8 mouse cellular contexts compared by ENCODE assay signal in the genomic region with DNA sequence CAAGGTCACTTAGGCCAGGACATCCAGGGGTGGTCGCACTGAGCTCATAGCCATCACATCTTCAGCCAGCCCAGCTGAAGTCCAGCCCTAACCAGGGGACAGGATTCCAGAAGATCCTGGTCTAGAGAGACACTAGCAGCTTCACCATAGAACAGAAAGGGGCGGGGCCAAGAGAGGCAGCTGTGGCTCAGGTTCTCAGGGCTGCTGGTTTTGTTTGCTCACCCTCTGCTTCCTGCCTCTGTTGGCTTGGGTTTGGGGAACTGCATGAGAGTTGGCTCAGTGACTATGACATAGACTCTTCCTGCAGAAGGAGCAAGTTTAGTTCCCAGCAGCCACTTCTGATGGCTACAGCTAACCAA. TPM values are rescaled to one million over a fixed set of nuclear protein-coding genes. Genes with fewer than 3 reads are reported as not detected.
A peak's percentile ranks its signal among the peaks of the same experiment; 100 is the strongest.
DNase-seq lines count a peak whose midpoint lies in the region; ATAC-seq and TF ChIP-seq lines count a peak whose summit lies in the region.

No protein-coding gene starts in this region.

- H3K9ac ChIP-seq in liver, adult 2 months (ENCODE audit: low read depth, low read length), result no peak overlapping the region
- no peak overlapping the region for H3K9ac ChIP-seq in intestine, embryonic 15.5 days

- peaks cover 12% of the 10 kb centered on the region for H3K4me1 ChIP-seq in liver, adult 2 months (ENCODE audit: control insufficient read depth, insufficient read depth, low read length)
- H3K4me1 ChIP-seq in intestine, embryonic 15.5 days (replicated peaks), result peaks cover 24% of the 10 kb centered on the region

- 50% methylated on average over 2 of the region's 2 CpGs for WGBS in liver, adult 2 months
- WGBS in intestine, embryonic 15.5 days, result 68% methylated on average over 2 of the region's 2 CpGs

- H3K9me3 ChIP-seq in intestine, embryonic 15.5 days, result no peaks in the 10 kb centered on the region

- H3K27ac ChIP-seq in liver, adult 2 months (replicated peaks; ENCODE audit: insufficient read depth, low read depth, low read length), result 0 out of 2 replicates have a peak overlapping the region, but pooled peaks have one; percentile 30
- H3K27ac ChIP-seq in intestine, embryonic 15.5 days, result no peak overlapping the region

- no peak for TF ChIP-seq CTCF in liver, adult 2 months (IDR thresholded peaks at IDR 0.05; ENCODE audit: low read depth, low read length)

- intact Hi-C loops in heart, postnatal 25 days (cut with DNase I), result no loop called here

- no peaks in the 10 kb centered on the region for H3K27me3 ChIP-seq in liver, adult 2 months (ENCODE audit: control insufficient read depth, insufficient read depth, low read length)
- no peaks in the 10 kb centered on the region for H3K27me3 ChIP-seq in intestine, embryonic 15.5 days (replicated peaks)

- no peak for ATAC-seq in intestine, embryonic 15.5 days

- H3K4me3 ChIP-seq in liver, adult 2 months (ENCODE audit: insufficient read depth, low read depth, low read length), result no peak overlapping the region
- H3K4me3 ChIP-seq in intestine, embryonic 15.5 days (replicated peaks), result no peak overlapping the region

- H3K36me3 ChIP-seq in liver, adult 2 months (ENCODE audit: control insufficient read depth, insufficient read depth, low read length), result peaks cover 6% of the 10 kb centered on the region; the same call in 1 of the 2 replicates
- peaks cover 9% of the 10 kb centered on the region for H3K36me3 ChIP-seq in intestine, embryonic 15.5 days

- DNase-seq in heart, adult 18-20 months, result peak; percentile 50 to 78
- DNase-seq in heart, postnatal 25 days (ENCODE audit: low spot score), result no peak
- DNase-seq in MN1 (ENCODE audit: low spot score), result peak; percentile 42
- peak; percentile 58 for DNase-seq in liver, adult 2 months (ENCODE audit: extremely low read depth, low read depth, low spot score)
- DNase-seq in spleen, adult 12 weeks (ENCODE audit: low spot score), result peak; percentile 54
- DNase-seq in right cerebral cortex, postnatal 25 days, result no peak
- no peak for DNase-seq in layer of hippocampus, adult 9-10 months (ENCODE audit: low spot score)

- peaks cover 5% of the 10 kb centered on the region; the same call in 1 of the 2 replicates for H3K79me2 ChIP-seq in liver, adult 2 months (ENCODE audit: control insufficient read depth, insufficient read depth, low read length)

- H3K4me2 ChIP-seq in intestine, embryonic 15.5 days (replicated peaks), result no peak overlapping the region

- TF ChIP-seq POLR2A in liver, adult 2 months (IDR thresholded peaks at IDR 0.05; ENCODE audit: extremely low read depth, insufficient read depth, low read length), result no peak

RNA-seq across cellular contexts. Expression of a gene that starts 1.9 kb away (rescaled TPM):
- 1 to 10 TPM; 6.8 to 7.7 TPM for total RNA-seq in heart, adult 18-20 months (2021)
- 1 to 10 TPM; 8.6 to 9.2 TPM for total RNA-seq in heart, postnatal 25 days (2021)
- total RNA-seq in liver, adult 2 months (2014; rRNA removed), result 2.4 and 4.0 TPM in 2 replicates
- 13.5 and 18.9 TPM in 2 replicates for polyA plus RNA-seq in liver, adult 2 months (2012; rRNA removed)
- polyA plus RNA-seq in intestine, embryonic 15.5 days (2015; fragmentation: Nextera tagmentation; extraction: Ambion mirVana), result 10.7 and 11.3 TPM in 2 replicates

RNA-seq across cellular contexts. Expression of a gene that starts 27.2 kb away (rescaled TPM):
- total RNA-seq in heart, adult 18-20 months (2021), result 1 to 10 TPM; 1.3 to 1.6 TPM
- total RNA-seq in heart, postnatal 25 days (2021), result under 1 TPM; 0.55 to 0.61 TPM
- total RNA-seq in liver, adult 2 months (2014; rRNA removed), result 0.20 and 0.65 TPM in 2 replicates
- polyA plus RNA-seq in liver, adult 2 months (2012; rRNA removed), result 0.55 and 0.70 TPM in 2 replicates
- 4.9 and 5.2 TPM in 2 replicates for polyA plus RNA-seq in intestine, embryonic 15.5 days (2015; fragmentation: Nextera tagmentation; extraction: Ambion mirVana)

RNA-seq across cellular contexts. Expression of a gene that starts 34.3 kb away (rescaled TPM):
- total RNA-seq in heart, adult 18-20 months (2021), result 10 to 100 TPM; 27.3 to 30.5 TPM
- 10 to 100 TPM; 27.5 to 34.6 TPM for total RNA-seq in heart, postnatal 25 days (2021)
- 9.1 and 12.9 TPM in 2 replicates for total RNA-seq in liver, adult 2 months (2014; rRNA removed)
- 20.2 and 21.3 TPM in 2 replicates for polyA plus RNA-seq in liver, adult 2 months (2012; rRNA removed)
- 63.6 and 65.5 TPM in 2 replicates for polyA plus RNA-seq in intestine, embryonic 15.5 days (2015; fragmentation: Nextera tagmentation; extraction: Ambion mirVana)

RNA-seq across cellular contexts. Expression of a gene that starts 47.2 kb away (rescaled TPM):
- total RNA-seq in heart, adult 18-20 months (2021), result 1 to 10 TPM; 2.0 to 2.3 TPM
- total RNA-seq in heart, postnatal 25 days (2021), result under 1 TPM; 0.65 to 0.81 TPM
- total RNA-seq in liver, adult 2 months (2014; rRNA removed), result 0.46 and 0.54 TPM in 2 replicates
- polyA plus RNA-seq in liver, adult 2 months (2012; rRNA removed), result 0.85 and 1.1 TPM in 2 replicates
- 0.80 and 0.97 TPM in 2 replicates for polyA plus RNA-seq in intestine, embryonic 15.5 days (2015; fragmentation: Nextera tagmentation; extraction: Ambion mirVana)

RNA-seq across cellular contexts. Expression of a gene that starts 55.9 kb away (rescaled TPM):
- 10 to 100 TPM; 37.7 to 39.3 TPM for total RNA-seq in heart, adult 18-20 months (2021)
- 10 to 100 TPM; 35.9 to 37.5 TPM for total RNA-seq in heart, postnatal 25 days (2021)
- total RNA-seq in liver, adult 2 months (2014; rRNA removed), result 21.7 and 22.1 TPM in 2 replicates
- polyA plus RNA-seq in liver, adult 2 months (2012; rRNA removed), result 49.7 and 92.8 TPM in 2 replicates
- polyA plus RNA-seq in intestine, embryonic 15.5 days (2015; fragmentation: Nextera tagmentation; extraction: Ambion mirVana), result 28.7 and 29.5 TPM in 2 replicates

Comparison
In these comparisons a context has a peak if more than half of its experiments do, and no peak if none do; other contexts are left out.
1. DNase-seq: peak in heart, adult 18-20 months (2 of 2), MN1 (single experiment), liver, adult 2 months (single experiment) and spleen, adult 12 weeks (single experiment); none in heart, postnatal 25 days (single experiment), right cerebral cortex, postnatal 25 days (single experiment) and layer of hippocampus, adult 9-10 months (single experiment).